Mouse (Mus musculus) E14TG2a.4 (cell line): Measurements from ENCODE around the gene Sncb.

Source experiments
- CTCF ChIP-seq: conservative IDR thresholded peaks from 2 replicates; pipeline ENCODE4 v1.5.1; 2014; ENCODE audit warnings: low read length
- POU5F1 ChIP-seq: IDR thresholded peaks from 2 replicates; pipeline ENCODE4 v1.6.1; 2014; ENCODE audit warnings: low read length, borderline replicate concordance

GRCm38 (mm10) chr13:54811476-54811875 is 45.1 kb upstream of the Sncb start:
- TF ChIP-seq CTCF (no peak), POU5F1 (no peak)
